Mouse (Mus musculus) forebrain, postnatal 0 days (tissue): ENCODE results near the gene Meltf. TPM values are rescaled to one million over a fixed set of nuclear protein-coding genes. Genes with fewer than 3 reads are reported as not detected.

ENCODE experiments used
- ATAC-seq: fragments of 200-750 bp; cut with Nextera tagmentation; 2 replicates; pipeline ENCODE4 v1.8.0; 2017; ENCODE audit warnings: mild to moderate bottlenecking, moderate library complexity
- DNase-seq: peaks from one replicate; pipeline ENCODE4 v3.0.0-alpha.2; 2015
- H3K27ac ChIP-seq: fragments of 300-500 bp; sonication (generic); 2 replicates; pipeline ENCODE4 v1.5.1; 2014; ENCODE audit warnings: low read depth, mild to moderate bottlenecking, antibody characterized with exemption, low read length, moderate library complexity, mixed read lengths
- H3K27me3 ChIP-seq: fragments of 300-500 bp; sonication (generic); 2 replicates; pipeline ENCODE4 v1.6.1; 2014; ENCODE audit warnings: mild to moderate bottlenecking, low read length, mixed read lengths; ENCODE audit not compliant: insufficient read depth
- H3K36me3 ChIP-seq: fragments of 300-500 bp; sonication (generic); 2 replicates; pipeline ENCODE4 v1.6.1; 2014; ENCODE audit warnings: mild to moderate bottlenecking, moderate library complexity; ENCODE audit not compliant: insufficient read depth
- H3K4me1 ChIP-seq: fragments of 300-500 bp; sonication (generic); 2 replicates; pipeline ENCODE4 v1.6.1; 2014; ENCODE audit warnings: antibody characterized with exemption; ENCODE audit not compliant: insufficient read depth
- H3K4me2 ChIP-seq: fragments of 300-500 bp; sonication (generic); 2 replicates; pipeline ENCODE4 v1.6.1; 2014; ENCODE audit warnings: low read depth, mild to moderate bottlenecking, moderate library complexity
- H3K4me3 ChIP-seq: fragments of 300-500 bp; sonication (generic); 2 replicates; pipeline ENCODE4 v1.5.1; 2014; ENCODE audit warnings: low read depth, low read length, mixed read lengths
- H3K9ac ChIP-seq: fragments of 300-500 bp; sonication (generic); 2 replicates; pipeline ENCODE4 v1.6.1; 2014; ENCODE audit warnings: mild to moderate bottlenecking
- H3K9me3 ChIP-seq: fragments of 300-500 bp; sonication (generic); 2 replicates; pipeline ENCODE4 v1.6.1; 2016; ENCODE audit warnings: low read length
- CTCF ChIP-seq: sonication (generic); IDR thresholded peaks from 2 replicates; pipeline ENCODE4 v1.5.1; 2016; ENCODE audit warnings: antibody characterized with exemption, control low read depth, low read depth
- WGBS: fragments of 180-500 bp; shearing (Covaris S2); extraction: QIAGEN DNeasy Blood & Tissue Kit; methylation state at CpG from one replicate; pipeline ENCODE4 v1.1.7; 2014; 5-methylcytosine and 5-hydroxymethylcytosine counted together
- polyA plus RNA-seq: library from polyadenylated mRNA; unstranded; fragments of >200 nt; fragmentation: Nextera tagmentation; extraction: Ambion mirVana; gene quantifications from 2 replicates; pipeline ENCODE4 v1.2.1, GENCODE M21; 2015
- total RNA-seq: library from RNA; depleted of rRNA; stranded (reverse); fragments of >200 nt; gene quantifications from 2 replicates; pipeline ENCODE4 v1.2.3, GENCODE M21; 2014

The Meltf gene
- total and polyA plus RNA-seq, 2 experiments from 2014 or later = 0.23 to 0.67 TPM

GRCm38 (mm10) chr16:31876386-31876785, 2.2 kb upstream of the Meltf start:
- no peaks in the 10 kb centered on the region for H3K27me3 ChIP-seq
- DNase-seq (peak; percentile 75), ATAC-seq (peak; percentile 81)
- H3K9ac ChIP-seq = no peak overlapping the region
- H3K36me3 ChIP-seq = peaks cover 16% of the 10 kb centered on the region
- H3K4me3 ChIP-seq = no peak overlapping the region
- no peaks in the 10 kb centered on the region for H3K9me3 ChIP-seq
- no peaks in the 10 kb centered on the region; the same call in 1 of the 2 replicates for H3K4me1 ChIP-seq
- 61% methylated on average over 10 of the region's 10 CpGs for WGBS
- no peak overlapping the region for H3K4me2 ChIP-seq
- no peak for TF ChIP-seq CTCF
- H3K27ac ChIP-seq = peak overlapping the region; percentile 71

- H3K36me3 ChIP-seq = peaks cover 13% of the 10 kb centered on the region
- ATAC-seq (no peak), DNase-seq (no peak)
- no peak overlapping the region for H3K9ac ChIP-seq
- H3K27ac ChIP-seq = no peak overlapping the region
- no peaks in the 10 kb centered on the region for H3K27me3 ChIP-seq
- H3K9me3 ChIP-seq = no peaks in the 10 kb centered on the region
- no peak for TF ChIP-seq CTCF
- WGBS = 81% methylated on average over 6 of the region's 6 CpGs
- no peak overlapping the region for H3K4me2 ChIP-seq
- H3K4me3 ChIP-seq = no peak overlapping the region
- no peaks in the 10 kb centered on the region; the same call in 1 of the 2 replicates for H3K4me1 ChIP-seq
Observed at GRCm38 (mm10) chr16:31878052-31878451, 558 bp upstream of the Meltf start.

- no peak overlapping the region for H3K4me2 ChIP-seq
- no peak overlapping the region for H3K9ac ChIP-seq
- 81% methylated on average over 8 of the region's 8 CpGs for WGBS
- no peak overlapping the region for H3K27ac ChIP-seq
- TF ChIP-seq CTCF = no peak
- ATAC-seq = no peak
- no peaks in the 10 kb centered on the region for H3K27me3 ChIP-seq
- no peak overlapping the region for H3K4me3 ChIP-seq
- DNase-seq = no peak
- no peaks in the 10 kb centered on the region for H3K36me3 ChIP-seq
- no peaks in the 10 kb centered on the region for H3K9me3 ChIP-seq
- no peaks in the 10 kb centered on the region; the same call in 1 of the 2 replicates for H3K4me1 ChIP-seq
Observed at GRCm38 (mm10) chr16:31880146-31880840, 1.7 kb downstream of the Meltf start.

- Histone ChIP-seq H3K36me3 (no peaks in the 10 kb centered on the region), H3K9me3 (no peaks in the 10 kb centered on the region), H3K4me2 (no peak overlapping the region), H3K27ac (no peak overlapping the region), H3K27me3 (no peaks in the 10 kb centered on the region), H3K4me1 (no peaks in the 10 kb centered on the region), H3K4me3 (no peak overlapping the region), H3K9ac (no peak overlapping the region)
- 56% methylated on average over 9 of the region's 9 CpGs for WGBS
- DNase-seq = no peak
- no peak for TF ChIP-seq CTCF
- ATAC-seq = no peak
Observed at GRCm38 (mm10) chr16:31882381-31882908, 3.8 kb downstream of the Meltf start.

GRCm38 (mm10) chr16:31883302-31883701, 4.7 kb downstream of the Meltf start:
- H3K27me3 ChIP-seq = no peaks in the 10 kb centered on the region
- no peaks in the 10 kb centered on the region for H3K4me1 ChIP-seq
- no peaks in the 10 kb centered on the region for H3K9me3 ChIP-seq
- H3K4me3 ChIP-seq = no peak overlapping the region
- ATAC-seq (peak; percentile 16; the same call in 1 of the 2 replicates), DNase-seq (no peak)
- H3K4me2 ChIP-seq = no peak overlapping the region
- H3K9ac ChIP-seq = no peak overlapping the region
- no peak for TF ChIP-seq CTCF
- H3K36me3 ChIP-seq = no peaks in the 10 kb centered on the region
- WGBS = 74% methylated on average over 14 of the region's 14 CpGs
- H3K27ac ChIP-seq = no peak overlapping the region

- Histone ChIP-seq H3K9me3 (no peaks in the 10 kb centered on the region), H3K4me1 (no peaks in the 10 kb centered on the region), H3K9ac (no peak overlapping the region), H3K4me2 (no peak overlapping the region), H3K4me3 (no peak overlapping the region), H3K27ac (no peak overlapping the region), H3K27me3 (no peaks in the 10 kb centered on the region), H3K36me3 (no peaks in the 10 kb centered on the region)
- 24% methylated on average over 6 of the region's 6 CpGs for WGBS
- ATAC-seq = 0 out of 2 replicates have a peak, but pooled peaks have one; percentile 23
- no peak for DNase-seq
- no peak for TF ChIP-seq CTCF
Observed at GRCm38 (mm10) chr16:31883902-31884301, 5.3 kb downstream of the Meltf start.

GRCm38 (mm10) chr16:31890907-31891306, 12.3 kb downstream of the Meltf start:
- H3K9me3 ChIP-seq = no peaks in the 10 kb centered on the region
- H3K9ac ChIP-seq = no peak overlapping the region
- H3K4me1 ChIP-seq = no peaks in the 10 kb centered on the region
- WGBS = 53% methylated on average over 7 of the region's 7 CpGs
- no peak overlapping the region for H3K4me3 ChIP-seq
- no peak for TF ChIP-seq CTCF
- DNase-seq (no peak), ATAC-seq (no peak)
- no peak overlapping the region for H3K4me2 ChIP-seq
- no peaks in the 10 kb centered on the region for H3K36me3 ChIP-seq
- no peaks in the 10 kb centered on the region for H3K27me3 ChIP-seq
- H3K27ac ChIP-seq = no peak overlapping the region
